Comparison of ENCODE assay signal across 1 mouse cellular context in genomic region chr9:120438350-120438749, GRCm38 (mm10).
TF ChIP-seq lines count a peak whose summit lies in the region.

No protein-coding gene starts in this region.

TF ChIP-seq in MEL, 35 proteins besides CTCF, POLR2A, EP300 and RAD21 (continued from another document):
- TF ChIP-seq ZC3H11A (IDR thresholded peaks at IDR 0.05; ENCODE audit: low read depth, low read length) (no peak), E2F4 (IDR thresholded peaks at IDR 0.05; ENCODE audit: borderline replicate concordance, low read depth, low read length) (no peak), MAFK (IDR thresholded peaks at IDR 0.05; ENCODE audit: borderline replicate concordance, low read depth, low read length) (no peak), USF1 (IDR thresholded peaks at IDR 0.05; ENCODE audit: low read depth, low read length) (no peak), MAZ (IDR thresholded peaks at IDR 0.05; ENCODE audit: low read depth, low read length) (no peak), HCFC1 (IDR thresholded peaks at IDR 0.05; ENCODE audit: low read depth, low read length) (no peak), GABPA (IDR thresholded peaks at IDR 0.05; ENCODE audit: low read depth, low read length) (no peak), MYC (IDR thresholded peaks at IDR 0.05; ENCODE audit: low read depth, low read length) (no peak), MYB (IDR thresholded peaks at IDR 0.05; ENCODE audit: low read depth, low read length) (no peak)
